Mouse (Mus musculus) heart, embryonic 14.5 days (tissue): ENCODE measurements around the gene Bik. TPM values are rescaled to one million over a fixed set of nuclear protein-coding genes. Genes with fewer than 3 reads are reported as not detected.

Experiments used
- ATAC-seq: fragments of 200-750 bp; cut with Nextera tagmentation; 2 replicates; pipeline ENCODE4 v1.8.0; 2017; ENCODE audit warnings: low read depth, moderate TSS enrichment; ENCODE audit not compliant: insufficient number of reproducible peaks, insufficient read depth, low FRiP score
- H3K27ac ChIP-seq, 2 experiments: fragments of 200-500 bp in 1 of 2; fragments of 300-500 bp in 1 of 2; sonication (generic) in 1 of 2; replicated peaks in 1 of 2; 2 replicates each; pipeline ENCODE4 v1.5.1; 2012 to 2014; ENCODE audit warnings: low read depth in 2 of 2, low read length in 2 of 2, control low read depth in 1 of 2, mild to moderate bottlenecking in 1 of 2, mixed read lengths in 1 of 2; ENCODE audit not compliant: control insufficient read depth in 1 of 2, insufficient read depth in 1 of 2
- H3K27me3 ChIP-seq: fragments of 300-500 bp; sonication (generic); 2 replicates; pipeline ENCODE4 v1.6.1; 2014; ENCODE audit warnings: mild to moderate bottlenecking, low read length, control low read depth; ENCODE audit not compliant: control insufficient read depth, insufficient read depth
- H3K36me3 ChIP-seq: fragments of 300-500 bp; sonication (generic); 2 replicates; pipeline ENCODE4 v1.6.1; 2014; ENCODE audit warnings: mild to moderate bottlenecking, control low read depth, low read length, mixed read lengths; ENCODE audit not compliant: control insufficient read depth, insufficient read depth
- H3K4me1 ChIP-seq, 2 experiments: fragments of 200-500 bp in 1 of 2; fragments of 300-500 bp in 1 of 2; sonication (generic) in 1 of 2; 2 replicates each; pipeline ENCODE4 v1.6.1; 2012 to 2014; ENCODE audit warnings: low read length in 2 of 2, control low read depth in 1 of 2, mixed read lengths in 1 of 2; ENCODE audit not compliant: control insufficient read depth in 2 of 2, insufficient read depth in 2 of 2
- H3K4me2 ChIP-seq: fragments of 300-500 bp; sonication (generic); 2 replicates; pipeline ENCODE4 v1.6.1; 2014; ENCODE audit warnings: mild to moderate bottlenecking, low read length
- H3K4me3 ChIP-seq, 2 experiments: fragments of 200-500 bp in 1 of 2; fragments of 300-500 bp in 1 of 2; sonication (generic) in 1 of 2; 2 replicates each; pipeline ENCODE4 v1.5.1; 2012 to 2014; ENCODE audit warnings: low read length in 2 of 2, mild to moderate bottlenecking in 2 of 2, control low read depth in 1 of 2, low read depth in 1 of 2, moderate library complexity in 1 of 2; ENCODE audit not compliant: control insufficient read depth in 1 of 2, insufficient read depth in 1 of 2
- H3K9ac ChIP-seq: fragments of 300-500 bp; sonication (generic); 2 replicates; pipeline ENCODE4 v1.6.1; 2014; ENCODE audit warnings: mild to moderate bottlenecking, low read length
- H3K9me3 ChIP-seq: fragments of 300-500 bp; sonication (generic); 2 replicates; pipeline ENCODE4 v1.6.1; 2016; ENCODE audit warnings: low read length, control low read depth; ENCODE audit not compliant: control insufficient read depth
- WGBS: fragments of 180-500 bp; shearing (Covaris S2); extraction: QIAGEN DNeasy Blood & Tissue Kit; methylation state at CpG from one replicate; pipeline ENCODE4 v1.1.7; 2014; 5-methylcytosine and 5-hydroxymethylcytosine counted together
- polyA plus RNA-seq: library from polyadenylated mRNA; unstranded; fragments of >200 nt; fragmentation: Nextera tagmentation; extraction: Ambion mirVana; gene quantifications from 2 replicates; pipeline ENCODE4 v1.2.1, GENCODE M21; 2014

The Bik gene
- polyA plus RNA-seq, result 34.9 and 37.2 TPM in 2 replicates

- H3K27ac ChIP-seq, result peak within 1 kb of the TSS; percentile 43 to 58
- peak within 1 kb of the TSS; percentile 77 for H3K9ac ChIP-seq
- H3K27me3 ChIP-seq, result no peaks in the 10 kb centered on the region
- ATAC-seq, result peak; percentile 31
- peaks cover 12% of the 10 kb centered on the region for H3K36me3 ChIP-seq
- peaks cover 57 to 78% of the 10 kb centered on the region in 2 experiments for H3K4me1 ChIP-seq
- peak within 1 kb of the TSS; percentile 69 to 71 for H3K4me3 ChIP-seq
- no peaks in the 10 kb centered on the region for H3K9me3 ChIP-seq
- H3K4me2 ChIP-seq, result peak within 1 kb of the TSS; percentile 71
- WGBS, result under 1% methylated on average over 42 of the region's 45 CpGs
These were observed at the start of gene Bik for GRCm38 (mm10) chr15:83526424-83527091. Bik (plus strand) TSS chr15:83526862.

- Histone ChIP-seq H3K27me3 (no peaks in the 10 kb centered on the region), H3K4me1 (peaks cover 14 to 19% of the 10 kb centered on the region in 2 experiments), H3K27ac (no peak overlapping the region), H3K4me2 (no peak overlapping the region), H3K9ac (no peak overlapping the region), H3K36me3 (no peaks in the 10 kb centered on the region), H3K4me3 (no peak overlapping the region), H3K9me3 (no peaks in the 10 kb centered on the region)
- 70% methylated on average over 3 of the region's 3 CpGs for WGBS
- ATAC-seq, result no peak
These were observed 48.6 kb upstream of the Bik start for GRCm38 (mm10) chr15:83478096-83478495.

GRCm38 (mm10) chr15:83479818-83480217, 46.8 kb upstream of the Bik start:
- Histone ChIP-seq H3K4me1 (peaks cover 2 to 6% of the 10 kb centered on the region in 2 experiments; a peak in 3 of 4 replicates), H3K9me3 (no peaks in the 10 kb centered on the region), H3K36me3 (0 out of 2 replicates have a peak, but pooled peaks cover 3% of the 10 kb centered on the region), H3K4me3 (no peak overlapping the region), H3K27me3 (no peaks in the 10 kb centered on the region), H3K9ac (no peak overlapping the region), H3K4me2 (no peak overlapping the region), H3K27ac (no peak overlapping the region)
- ATAC-seq, result no peak
- WGBS, result 85% methylated on average over 4 of the region's 4 CpGs

GRCm38 (mm10) chr15:83481236-83481780, 45.4 kb upstream of the Bik start:
- no peak overlapping the region for H3K9ac ChIP-seq
- no peak for ATAC-seq
- 61% methylated on average over 10 of the region's 10 CpGs for WGBS
- 0 out of 2 replicates have a peak, but pooled peaks cover 3% of the 10 kb centered on the region for H3K36me3 ChIP-seq
- no peak overlapping the region for H3K4me3 ChIP-seq
- no peak overlapping the region for H3K4me2 ChIP-seq
- H3K27ac ChIP-seq, result no peak overlapping the region
- H3K27me3 ChIP-seq, result no peaks in the 10 kb centered on the region
- H3K9me3 ChIP-seq, result no peaks in the 10 kb centered on the region
- peaks cover 0 to 5% of the 10 kb centered on the region in 2 experiments; a peak in 1 of 4 replicates for H3K4me1 ChIP-seq

GRCm38 (mm10) chr15:83482645-83483224, 43.9 kb upstream of the Bik start:
- no peak overlapping the region for H3K27ac ChIP-seq
- no peak for ATAC-seq
- no peaks in the 10 kb centered on the region for H3K9me3 ChIP-seq
- peaks cover 6 to 8% of the 10 kb centered on the region in 2 experiments; a peak in 3 of 4 replicates for H3K4me1 ChIP-seq
- H3K4me3 ChIP-seq, result no peak overlapping the region
- H3K9ac ChIP-seq, result no peak overlapping the region
- H3K36me3 ChIP-seq, result 0 out of 2 replicates have a peak, but pooled peaks cover 3% of the 10 kb centered on the region
- WGBS, result 69% methylated on average over 8 of the region's 8 CpGs
- H3K27me3 ChIP-seq, result no peaks in the 10 kb centered on the region
- H3K4me2 ChIP-seq, result no peak overlapping the region

- H3K36me3 ChIP-seq, result 0 out of 2 replicates have a peak, but pooled peaks cover 3% of the 10 kb centered on the region
These were observed 43.2 kb upstream of the Bik start for GRCm38 (mm10) chr15:83483482-83483881.

GRCm38 (mm10) chr15:83484311-83484710, 42.4 kb upstream of the Bik start:
- H3K9me3 ChIP-seq, result no peaks in the 10 kb centered on the region
- no peak overlapping the region for H3K9ac ChIP-seq
- WGBS, result 91% methylated on average over 10 of the region's 10 CpGs
- 0 out of 2 replicates have a peak, but pooled peaks cover 3% of the 10 kb centered on the region for H3K36me3 ChIP-seq
- no peaks in the 10 kb centered on the region for H3K27me3 ChIP-seq
- no peak overlapping the region for H3K4me2 ChIP-seq
- H3K4me1 ChIP-seq, result peaks cover 13 to 16% of the 10 kb centered on the region in 2 experiments; a peak in 3 of 4 replicates
- H3K4me3 ChIP-seq, result no peak overlapping the region
- no peak overlapping the region for H3K27ac ChIP-seq
- ATAC-seq, result no peak

More at GRCm38 (mm10) chr15:83483482-83483881, 43.2 kb upstream of the Bik start:
- Histone ChIP-seq H3K4me2 (no peak overlapping the region), H3K9ac (no peak overlapping the region), H3K4me3 (no peak overlapping the region), H3K27me3 (no peaks in the 10 kb centered on the region), H3K27ac (no peak overlapping the region), H3K4me1 (peaks cover 12 to 13% of the 10 kb centered on the region in 2 experiments; a peak in 3 of 4 replicates), H3K9me3 (no peaks in the 10 kb centered on the region)
- ATAC-seq, result no peak
- 46% methylated on average over 2 of the region's 2 CpGs for WGBS
